7 mouse cellular contexts compared by ENCODE assay signal in genomic region chr13:52711713-52712369, GRCm38 (mm10).
A peak's percentile ranks its signal among the peaks of the same experiment; 100 is the strongest.
DNase-seq lines count a peak whose midpoint lies in the region; ATAC-seq and TF ChIP-seq lines count a peak whose summit lies in the region.

No protein-coding gene starts in this region.

- peak; percentile 83 for ATAC-seq in activated CD4-positive, CD25-positive, alpha-beta regulatory T cell, adult 4 months

- peak; percentile 91 for TF ChIP-seq CTCF in left cerebral cortex, adult 2 months (IDR thresholded peaks at IDR 0.05)

- DNase-seq in cerebellum, postnatal 10 days = peak; percentile 86 to 93
- peak; percentile 91 for DNase-seq in gastrocnemius, adult 18-20 months (ENCODE audit: low spot score)
- DNase-seq in induced T-regulatory cell, adult 2 months (ENCODE audit: low read depth) = peak; percentile 92
- peak; percentile 71 to 74 for DNase-seq in left cerebral cortex, adult 2 months (ENCODE audit: extremely low spot score in 1 of 2, low spot score in 2 of 2)
- peak; percentile 90 for DNase-seq in mesoderm, embryonic 11.5 days (ENCODE audit: low read depth, low spot score)
- DNase-seq in right cerebral cortex, postnatal 4 days = peak; percentile 74

- intact Hi-C loops in left cerebral cortex, adult 2 months (cut with DNase I) = loop anchor here (1.0 to 5.0 kb wide), 4 partner anchors 55 to 383 kb away; no protein-coding TSS in a partner anchor

- H3K27ac ChIP-seq in left cerebral cortex, adult 2 months = no peak overlapping the region

- no peak overlapping the region for H3K4me3 ChIP-seq in left cerebral cortex, adult 2 months
